Mouse (Mus musculus): ENCODE results near the gene Casz1. TPM values are rescaled to one million over a fixed set of nuclear protein-coding genes. Genes with fewer than 3 reads are reported as not detected.

Casz1 gene
- polyA plus RNA-seq, 1 experiment from 2014 or later, result 16.1 TPM

- H3K4me2 ChIP-seq (ENCODE audit: low read depth, low read length), result peak overlapping the region; percentile 35; the same call in 1 of the 2 replicates
- 0 out of 2 replicates have a peak overlapping the region, but pooled peaks have one; percentile 11 for H3K9ac ChIP-seq (replicated peaks; ENCODE audit: low read depth, low read length)
- no peak overlapping the region for H3K4me3 ChIP-seq (ENCODE audit: low read depth, low read length)
- no peaks in the 10 kb centered on the region for H3K9me3 ChIP-seq (ENCODE audit: control insufficient read depth, low read length)
- H3K27me3 ChIP-seq (ENCODE audit: control insufficient read depth, insufficient read depth, low read length), result 0 out of 2 replicates have a peak, but pooled peaks cover 4% of the 10 kb centered on the region
- H3K27ac ChIP-seq (ENCODE audit: low read depth, low read length), result peak overlapping the region; percentile 85
- H3K36me3 ChIP-seq (ENCODE audit: control insufficient read depth, insufficient read depth, low read length), result no peaks in the 10 kb centered on the region
- WGBS, result 4% methylated on average over 16 of the region's 16 CpGs
- H3K4me1 ChIP-seq (ENCODE audit: control insufficient read depth, insufficient read depth, low read length), result peaks cover 80% of the 10 kb centered on the region
- peak; percentile 22; the same call in 1 of the 2 replicates for ATAC-seq (ENCODE audit: low read depth)
Measured at GRCm38 (mm10) chr4:148922221-148922700, 118.0 kb downstream of the Casz1 start.

- H3K4me2 ChIP-seq (ENCODE audit: low read depth, low read length), result no peak overlapping the region
- H3K9me3 ChIP-seq (ENCODE audit: control insufficient read depth, low read length), result no peaks in the 10 kb centered on the region
- no peak overlapping the region for H3K4me3 ChIP-seq (ENCODE audit: low read depth, low read length)
- WGBS, result 27% methylated on average over 9 of the region's 9 CpGs
- H3K4me1 ChIP-seq (ENCODE audit: control insufficient read depth, insufficient read depth, low read length), result peaks cover 78% of the 10 kb centered on the region
- no peaks in the 10 kb centered on the region for H3K27me3 ChIP-seq (ENCODE audit: control insufficient read depth, insufficient read depth, low read length)
- no peak overlapping the region for H3K9ac ChIP-seq (replicated peaks; ENCODE audit: low read depth, low read length)
- ATAC-seq (ENCODE audit: low read depth), result no peak
- no peaks in the 10 kb centered on the region for H3K36me3 ChIP-seq (ENCODE audit: control insufficient read depth, insufficient read depth, low read length)
- H3K27ac ChIP-seq (ENCODE audit: low read depth, low read length), result peak overlapping the region; percentile 62
Measured at GRCm38 (mm10) chr4:148923414-148923813, 119.2 kb downstream of the Casz1 start.

GRCm38 (mm10) chr4:148923976-148924375, 119.7 kb downstream of the Casz1 start:
- Histone ChIP-seq H3K36me3 (ENCODE audit: control insufficient read depth, insufficient read depth, low read length) (no peaks in the 10 kb centered on the region), H3K9me3 (ENCODE audit: control insufficient read depth, low read length) (no peaks in the 10 kb centered on the region), H3K9ac (replicated peaks; ENCODE audit: low read depth, low read length) (no peak overlapping the region), H3K27me3 (ENCODE audit: control insufficient read depth, insufficient read depth, low read length) (no peaks in the 10 kb centered on the region), H3K4me2 (ENCODE audit: low read depth, low read length) (no peak overlapping the region), H3K4me1 (ENCODE audit: control insufficient read depth, insufficient read depth, low read length) (peaks cover 73% of the 10 kb centered on the region), H3K4me3 (ENCODE audit: low read depth, low read length) (no peak overlapping the region), H3K27ac (ENCODE audit: low read depth, low read length) (peak overlapping the region; percentile 62)
- no peak for ATAC-seq (ENCODE audit: low read depth)
- 50% methylated on average over 8 of the region's 8 CpGs for WGBS

- Histone ChIP-seq H3K4me3 (ENCODE audit: low read depth, low read length) (no peak overlapping the region), H3K27ac (ENCODE audit: low read depth, low read length) (no peak overlapping the region), H3K36me3 (ENCODE audit: control insufficient read depth, insufficient read depth, low read length) (no peaks in the 10 kb centered on the region), H3K9me3 (ENCODE audit: control insufficient read depth, low read length) (no peaks in the 10 kb centered on the region), H3K27me3 (ENCODE audit: control insufficient read depth, insufficient read depth, low read length) (no peaks in the 10 kb centered on the region), H3K9ac (replicated peaks; ENCODE audit: low read depth, low read length) (no peak overlapping the region), H3K4me2 (ENCODE audit: low read depth, low read length) (0 out of 2 replicates have a peak overlapping the region, but pooled peaks have one; percentile 8), H3K4me1 (ENCODE audit: control insufficient read depth, insufficient read depth, low read length) (peaks cover 66% of the 10 kb centered on the region)
- ATAC-seq (ENCODE audit: low read depth), result no peak
- 34% methylated on average over 18 of the region's 18 CpGs for WGBS
Measured at GRCm38 (mm10) chr4:148925589-148926359, 121.5 kb downstream of the Casz1 start.

- Histone ChIP-seq H3K4me3 (ENCODE audit: low read depth, low read length) (no peak overlapping the region), H3K27me3 (ENCODE audit: control insufficient read depth, insufficient read depth, low read length) (no peaks in the 10 kb centered on the region)
- WGBS, result 19% methylated on average over 8 of the region's 8 CpGs
Measured at GRCm38 (mm10) chr4:148926459-148926858, 122.2 kb downstream of the Casz1 start.

GRCm38 (mm10) chr4:148928316-148928715, 124.1 kb downstream of the Casz1 start:
- no peak overlapping the region for H3K4me3 ChIP-seq (ENCODE audit: low read depth, low read length)
- ATAC-seq (ENCODE audit: low read depth), result no peak
- peaks cover 44% of the 10 kb centered on the region for H3K4me1 ChIP-seq (ENCODE audit: control insufficient read depth, insufficient read depth, low read length)
- H3K9me3 ChIP-seq (ENCODE audit: control insufficient read depth, low read length), result no peaks in the 10 kb centered on the region
- H3K27me3 ChIP-seq (ENCODE audit: control insufficient read depth, insufficient read depth, low read length), result no peaks in the 10 kb centered on the region
- H3K9ac ChIP-seq (replicated peaks; ENCODE audit: low read depth, low read length), result no peak overlapping the region
- H3K36me3 ChIP-seq (ENCODE audit: control insufficient read depth, insufficient read depth, low read length), result no peaks in the 10 kb centered on the region
- no peak overlapping the region for H3K27ac ChIP-seq (ENCODE audit: low read depth, low read length)
- no peak overlapping the region for H3K4me2 ChIP-seq (ENCODE audit: low read depth, low read length)
- 71% methylated on average over 9 of the region's 9 CpGs for WGBS

More at GRCm38 (mm10) chr4:148926459-148926858, 122.2 kb downstream of the Casz1 start:
- Histone ChIP-seq H3K27ac (ENCODE audit: low read depth, low read length) (no peak overlapping the region), H3K4me2 (ENCODE audit: low read depth, low read length) (no peak overlapping the region), H3K36me3 (ENCODE audit: control insufficient read depth, insufficient read depth, low read length) (no peaks in the 10 kb centered on the region), H3K4me1 (ENCODE audit: control insufficient read depth, insufficient read depth, low read length) (peaks cover 62% of the 10 kb centered on the region), H3K9me3 (ENCODE audit: control insufficient read depth, low read length) (no peaks in the 10 kb centered on the region), H3K9ac (replicated peaks; ENCODE audit: low read depth, low read length) (no peak overlapping the region)
- no peak for ATAC-seq (ENCODE audit: low read depth)

GRCm38 (mm10) chr4:148928876-148929275, 124.6 kb downstream of the Casz1 start:
- H3K4me1 ChIP-seq (ENCODE audit: control insufficient read depth, insufficient read depth, low read length), result peaks cover 38% of the 10 kb centered on the region
- H3K9ac ChIP-seq (replicated peaks; ENCODE audit: low read depth, low read length), result no peak overlapping the region

GRCm38 (mm10) chr4:148930721-148931229, 126.5 kb downstream of the Casz1 start:
- WGBS, result 55% methylated on average over 9 of the region's 9 CpGs
- no peaks in the 10 kb centered on the region for H3K27me3 ChIP-seq (ENCODE audit: control insufficient read depth, insufficient read depth, low read length)
- no peaks in the 10 kb centered on the region for H3K36me3 ChIP-seq (ENCODE audit: control insufficient read depth, insufficient read depth, low read length)
- H3K27ac ChIP-seq (ENCODE audit: low read depth, low read length), result peak overlapping the region; percentile 70
- no peak overlapping the region for H3K4me2 ChIP-seq (ENCODE audit: low read depth, low read length)
- ATAC-seq (ENCODE audit: low read depth), result no peak
- no peaks in the 10 kb centered on the region for H3K9me3 ChIP-seq (ENCODE audit: control insufficient read depth, low read length)
- H3K4me1 ChIP-seq (ENCODE audit: control insufficient read depth, insufficient read depth, low read length), result peaks cover 27% of the 10 kb centered on the region
- no peak overlapping the region for H3K4me3 ChIP-seq (ENCODE audit: low read depth, low read length)
- 0 out of 2 replicates have a peak overlapping the region, but pooled peaks have one; percentile 25 for H3K9ac ChIP-seq (replicated peaks; ENCODE audit: low read depth, low read length)

More at GRCm38 (mm10) chr4:148928876-148929275, 124.6 kb downstream of the Casz1 start:
- no peaks in the 10 kb centered on the region for H3K27me3 ChIP-seq (ENCODE audit: control insufficient read depth, insufficient read depth, low read length)
- WGBS, result 86% methylated on average over 16 of the region's 16 CpGs
- ATAC-seq (ENCODE audit: low read depth), result no peak
- H3K36me3 ChIP-seq (ENCODE audit: control insufficient read depth, insufficient read depth, low read length), result no peaks in the 10 kb centered on the region
- no peak overlapping the region for H3K4me3 ChIP-seq (ENCODE audit: low read depth, low read length)
- H3K4me2 ChIP-seq (ENCODE audit: low read depth, low read length), result no peak overlapping the region
- H3K9me3 ChIP-seq (ENCODE audit: control insufficient read depth, low read length), result no peaks in the 10 kb centered on the region
- H3K27ac ChIP-seq (ENCODE audit: low read depth, low read length), result no peak overlapping the region

GRCm38 (mm10) chr4:148933109-148933508, 128.9 kb downstream of the Casz1 start:
- Histone ChIP-seq H3K4me1 (ENCODE audit: control insufficient read depth, insufficient read depth, low read length) (peaks cover 11% of the 10 kb centered on the region), H3K4me3 (ENCODE audit: low read depth, low read length) (no peak overlapping the region), H3K27me3 (ENCODE audit: control insufficient read depth, insufficient read depth, low read length) (no peaks in the 10 kb centered on the region), H3K4me2 (ENCODE audit: low read depth, low read length) (no peak overlapping the region), H3K9ac (replicated peaks; ENCODE audit: low read depth, low read length) (no peak overlapping the region), H3K9me3 (ENCODE audit: control insufficient read depth, low read length) (no peaks in the 10 kb centered on the region), H3K27ac (ENCODE audit: low read depth, low read length) (no peak overlapping the region), H3K36me3 (ENCODE audit: control insufficient read depth, insufficient read depth, low read length) (0 out of 2 replicates have a peak, but pooled peaks cover under 1% of the 10 kb centered on the region)
- no peak for ATAC-seq (ENCODE audit: low read depth)
- WGBS, result 92% methylated on average over 13 of the region's 13 CpGs
